Mouse (Mus musculus) hindbrain, postnatal 0 days (tissue): ENCODE measurements around the gene Gm5460. TPM values are rescaled to one million over a fixed set of nuclear protein-coding genes. Genes with fewer than 3 reads are reported as not detected.

ENCODE experiments used
- ATAC-seq: fragments of 200-750 bp; cut with Nextera tagmentation; 2 replicates; pipeline ENCODE4 v1.8.0; 2017; ENCODE audit warnings: mild to moderate bottlenecking, moderate TSS enrichment, moderate library complexity
- DNase-seq: peaks from one replicate; pipeline ENCODE4 v3.0.0-alpha.2; 2015; ENCODE audit warnings: low spot score
- H3K27ac ChIP-seq: fragments of 300-500 bp; sonication (generic); 2 replicates; pipeline ENCODE4 v1.5.1; 2014; ENCODE audit warnings: mild to moderate bottlenecking
- H3K27me3 ChIP-seq: fragments of 300-500 bp; sonication (generic); 2 replicates; pipeline ENCODE4 v1.6.1; 2014; ENCODE audit warnings: low read length, mixed read lengths; ENCODE audit not compliant: insufficient read depth
- H3K36me3 ChIP-seq: fragments of 300-500 bp; sonication (generic); 2 replicates; pipeline ENCODE4 v1.6.1; 2014; ENCODE audit warnings: low read length, mixed read lengths; ENCODE audit not compliant: insufficient read depth
- H3K4me1 ChIP-seq: fragments of 300-500 bp; sonication (generic); 2 replicates; pipeline ENCODE4 v1.6.1; 2014; ENCODE audit warnings: antibody characterized with exemption, low read length, mixed read lengths; ENCODE audit not compliant: insufficient read depth
- H3K4me2 ChIP-seq: fragments of 300-500 bp; sonication (generic); 2 replicates; pipeline ENCODE4 v1.6.1; 2014; ENCODE audit warnings: low read depth, mild to moderate bottlenecking, low read length, moderate library complexity, mixed read lengths
- H3K4me3 ChIP-seq: fragments of 300-500 bp; sonication (generic); 2 replicates; pipeline ENCODE4 v1.5.1; 2014; ENCODE audit warnings: low read length
- H3K9ac ChIP-seq: fragments of 300-500 bp; sonication (generic); replicated peaks from 2 replicates; pipeline ENCODE4 v1.6.1; 2014; ENCODE audit warnings: mild to moderate bottlenecking, low read length, moderate library complexity, mixed read lengths
- H3K9me3 ChIP-seq: fragments of 300-500 bp; sonication (generic); 2 replicates; pipeline ENCODE4 v1.6.1; 2016; ENCODE audit warnings: low read length, mixed read lengths
- CTCF ChIP-seq: IDR thresholded peaks from 2 replicates; pipeline ENCODE4 v1.5.1; 2016; ENCODE audit warnings: antibody characterized with exemption, control low read depth, low read depth
- WGBS: fragments of 180-500 bp; shearing (Covaris S2); extraction: QIAGEN DNeasy Blood & Tissue Kit; methylation state at CpG from one replicate; pipeline ENCODE4 v1.1.7; 2014; 5-methylcytosine and 5-hydroxymethylcytosine counted together
- polyA plus RNA-seq: library from polyadenylated mRNA; unstranded; fragments of >200 nt; fragmentation: Nextera tagmentation; extraction: Ambion mirVana; gene quantifications from 2 replicates; pipeline ENCODE4 v1.2.1, GENCODE M21; 2015
- total RNA-seq: library from RNA; depleted of rRNA; stranded (reverse); fragments of >200 nt; gene quantifications from 2 replicates; pipeline ENCODE4 v1.2.3, GENCODE M21; 2014

The Gm5460 gene
- total and polyA plus RNA-seq, 2 experiments from 2014 or later = not detected

DNA sequence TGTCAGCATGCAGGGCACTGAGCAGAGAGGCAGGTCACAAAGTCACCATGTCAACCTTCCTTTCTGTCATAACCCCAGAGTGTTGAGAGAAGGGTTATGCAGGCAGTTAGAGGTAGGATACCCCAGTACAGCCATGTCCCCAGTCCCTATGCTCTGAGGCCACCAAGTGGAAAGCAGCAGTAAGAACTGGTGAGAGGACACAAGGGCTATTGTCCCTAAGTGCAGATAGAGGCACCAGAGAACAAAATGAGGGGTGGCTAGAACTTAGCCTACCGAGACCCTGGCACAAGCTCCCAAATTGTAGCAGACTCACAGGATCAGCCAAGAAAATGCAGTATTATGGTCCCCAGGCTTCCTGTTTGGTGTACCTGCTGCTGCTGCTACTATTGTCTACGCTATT lies 380 bp downstream of the Gm5460 start:
- H3K27me3 ChIP-seq = no peaks in the 10 kb centered on the region
- TF ChIP-seq CTCF = no peak
- no peak overlapping the region for H3K4me3 ChIP-seq
- DNase-seq (no peak), ATAC-seq (no peak)
- no peak overlapping the region for H3K9ac ChIP-seq
- no peaks in the 10 kb centered on the region for H3K9me3 ChIP-seq
- H3K36me3 ChIP-seq = no peaks in the 10 kb centered on the region
- H3K4me1 ChIP-seq = no peaks in the 10 kb centered on the region
- WGBS = 88% methylated on average over 2 of the region's 2 CpGs
- H3K4me2 ChIP-seq = no peak overlapping the region
- H3K27ac ChIP-seq = no peak overlapping the region

GRCm38 (mm10) chr14:34026710-34027109 lies 10.2 kb downstream of the Gm5460 start:
- H3K4me3 ChIP-seq = no peak overlapping the region
- H3K4me2 ChIP-seq = no peak overlapping the region
- no peaks in the 10 kb centered on the region for H3K36me3 ChIP-seq
- ATAC-seq = no peak
- H3K9me3 ChIP-seq = no peaks in the 10 kb centered on the region
- H3K27me3 ChIP-seq = no peaks in the 10 kb centered on the region
- DNase-seq = no peak
- no peak overlapping the region for H3K9ac ChIP-seq
- no peaks in the 10 kb centered on the region for H3K4me1 ChIP-seq
- no peak overlapping the region for H3K27ac ChIP-seq
- TF ChIP-seq CTCF = no peak
- 79% methylated on average over 2 of the region's 2 CpGs for WGBS

DNA sequence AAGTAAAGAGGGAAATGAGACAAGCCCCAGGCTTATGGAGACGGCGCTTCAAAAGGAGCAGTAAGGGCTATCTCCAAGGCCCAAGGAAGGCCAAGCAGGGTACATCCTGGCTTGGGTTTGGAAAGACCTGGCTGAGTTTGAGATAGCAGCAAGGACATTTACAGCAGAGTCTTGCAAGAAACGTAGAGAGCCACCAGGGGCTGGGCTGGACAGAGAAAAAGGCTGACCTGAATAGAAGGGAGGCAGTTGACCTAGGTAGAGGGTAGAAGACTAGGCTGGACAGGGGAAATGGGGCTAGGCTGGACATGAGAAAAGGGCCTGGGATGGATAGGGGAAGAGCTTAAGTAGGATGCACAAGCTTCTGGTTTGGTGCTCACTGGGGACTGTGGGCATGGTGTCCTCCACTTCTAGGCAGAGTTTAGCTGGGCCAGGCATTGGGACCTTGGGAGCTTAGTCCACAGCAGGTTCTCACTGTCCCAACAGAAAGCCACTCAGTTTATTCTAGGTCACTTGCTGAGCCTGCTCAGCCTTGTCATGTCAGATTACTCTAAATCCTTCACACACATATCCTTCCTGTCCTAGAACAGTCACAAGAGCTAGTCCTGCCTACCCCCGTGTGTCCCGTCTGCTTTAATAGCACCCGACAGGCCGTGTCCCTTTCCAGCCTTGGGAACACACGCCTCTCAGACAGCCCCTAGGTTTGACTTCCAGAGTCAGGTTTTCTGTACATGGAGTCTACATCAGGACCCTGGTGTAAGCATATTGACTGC lies 17.5 kb downstream of the Gm5460 start:
- WGBS = 90% methylated on average over 8 of the region's 8 CpGs

DNA sequence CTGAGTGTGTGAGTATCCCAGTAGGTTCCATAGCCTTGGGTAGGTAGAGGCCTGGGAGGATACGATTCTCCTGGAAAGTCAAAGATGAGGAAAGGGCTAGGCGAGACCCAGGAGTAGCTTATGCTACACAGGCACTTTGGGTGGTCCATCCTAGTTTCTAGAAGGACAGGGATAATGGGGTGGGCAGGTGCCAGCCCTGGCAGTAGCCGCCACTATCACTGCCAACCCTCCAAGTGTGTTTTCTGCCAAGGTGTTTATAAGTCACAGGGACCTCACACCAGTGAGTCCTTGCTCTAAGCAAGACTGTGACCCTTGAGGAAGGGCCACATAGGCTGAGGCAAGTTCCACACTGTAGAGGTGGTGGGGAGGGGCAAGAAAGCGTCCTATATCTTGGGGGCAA lies 24.7 kb downstream of the Gm5460 start:
- Histone ChIP-seq H3K4me2 (no peak overlapping the region), H3K27ac (no peak overlapping the region), H3K4me3 (no peak overlapping the region), H3K9ac (no peak overlapping the region), H3K27me3 (no peaks in the 10 kb centered on the region), H3K4me1 (no peaks in the 10 kb centered on the region), H3K36me3 (no peaks in the 10 kb centered on the region), H3K9me3 (no peaks in the 10 kb centered on the region)
- WGBS = 82% methylated on average over 4 of the region's 4 CpGs
- no peak for TF ChIP-seq CTCF
- DNase-seq (no peak), ATAC-seq (no peak)

More for the DNA sequence above, 17.5 kb downstream of the Gm5460 start:
- no peak overlapping the region for H3K4me2 ChIP-seq
- no peak overlapping the region for H3K27ac ChIP-seq
- DNase-seq = no peak
- no peaks in the 10 kb centered on the region for H3K27me3 ChIP-seq
- H3K9ac ChIP-seq = no peak overlapping the region
- no peaks in the 10 kb centered on the region for H3K9me3 ChIP-seq
- H3K4me1 ChIP-seq = no peaks in the 10 kb centered on the region
- no peak for TF ChIP-seq CTCF
- no peak overlapping the region for H3K4me3 ChIP-seq
- ATAC-seq = no peak
- no peaks in the 10 kb centered on the region for H3K36me3 ChIP-seq

- no peak for TF ChIP-seq CTCF
- H3K27me3 ChIP-seq = no peaks in the 10 kb centered on the region
- no peak overlapping the region for H3K4me2 ChIP-seq
- no peak overlapping the region for H3K9ac ChIP-seq
- no peak overlapping the region for H3K27ac ChIP-seq
- no peak for ATAC-seq
- no peak for DNase-seq
- no peaks in the 10 kb centered on the region for H3K9me3 ChIP-seq
- WGBS = 82% methylated on average over 3 of the region's 3 CpGs
- no peaks in the 10 kb centered on the region for H3K4me1 ChIP-seq
- H3K4me3 ChIP-seq = no peak overlapping the region
- no peaks in the 10 kb centered on the region for H3K36me3 ChIP-seq
Observed at GRCm38 (mm10) chr14:34043341-34043740, 26.8 kb downstream of the Gm5460 start.

DNA sequence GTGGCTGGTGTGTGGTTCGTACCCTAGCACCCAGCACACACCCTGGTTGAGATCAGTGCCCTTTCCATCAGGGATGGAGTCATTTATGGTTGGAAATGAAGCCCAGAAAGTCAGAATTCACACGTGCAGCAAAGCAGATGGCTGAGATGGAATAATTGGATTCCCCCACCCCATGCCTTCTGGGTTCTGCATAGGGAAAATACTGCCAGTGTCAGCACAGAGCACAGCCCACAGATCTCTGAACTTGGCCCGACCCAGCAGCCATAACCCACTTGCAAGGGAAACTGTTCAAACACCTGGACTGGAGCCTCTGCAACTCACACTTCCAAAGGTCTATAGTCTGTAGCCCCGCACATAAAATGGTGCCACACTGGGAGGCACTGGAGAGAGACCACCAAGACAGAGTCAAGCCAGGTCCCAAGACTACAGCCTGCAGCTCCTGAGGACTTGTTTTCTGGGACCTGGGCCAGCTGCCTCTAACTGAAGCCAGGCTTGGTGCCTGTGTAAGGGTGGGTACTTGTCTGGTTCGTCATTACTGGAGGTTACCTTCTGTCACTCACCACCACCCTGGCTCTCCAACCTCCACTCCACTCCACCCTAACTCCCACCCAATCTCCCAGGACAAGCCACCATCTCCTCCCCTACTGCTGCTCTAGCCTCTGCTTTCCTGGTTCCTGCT lies 33.7 kb downstream of the Gm5460 start:
- WGBS = 67% methylated on average over 5 of the region's 5 CpGs
- TF ChIP-seq CTCF = no peak
- Histone ChIP-seq H3K9me3 (no peaks in the 10 kb centered on the region), H3K27me3 (no peaks in the 10 kb centered on the region), H3K9ac (no peak overlapping the region), H3K4me2 (no peak overlapping the region), H3K27ac (no peak overlapping the region), H3K4me3 (no peak overlapping the region), H3K4me1 (no peaks in the 10 kb centered on the region), H3K36me3 (no peaks in the 10 kb centered on the region)
- DNase-seq = peak; percentile 28
- ATAC-seq = 0 out of 2 replicates have a peak, but pooled peaks have one; percentile 38

DNA sequence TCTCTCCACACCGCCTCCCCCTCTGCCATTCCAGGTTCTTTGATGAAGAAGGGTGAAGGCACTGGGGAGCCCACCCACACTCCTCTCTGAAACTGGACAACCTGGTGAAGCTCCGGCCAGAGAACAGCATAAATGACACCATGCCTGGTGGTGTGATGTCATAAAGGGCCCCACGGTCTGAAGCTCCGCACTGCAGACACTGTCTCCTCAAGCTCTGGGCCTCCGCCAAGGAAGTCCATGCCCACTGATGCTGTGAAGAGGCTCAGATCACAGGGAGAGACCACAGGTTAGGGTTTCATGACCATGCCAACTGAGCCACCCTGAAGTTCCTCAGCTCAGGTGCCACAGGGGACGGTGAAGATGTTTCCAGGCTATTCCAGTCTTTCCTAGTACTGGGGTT lies 36.0 kb downstream of the Gm5460 start, which contains the start of gene Antxrl:
TSS of gene Antxrl (plus strand) at position 192 of the 400 bp plus-strand sequence.
- WGBS = 89% methylated on average over 6 of the region's 6 CpGs
- Histone ChIP-seq H3K27ac (no peak within 1 kb of the TSS), H3K4me1 (no peaks in the 10 kb centered on the region), H3K4me2 (no peak within 1 kb of the TSS), H3K4me3 (no peak within 1 kb of the TSS), H3K9me3 (no peaks in the 10 kb centered on the region), H3K27me3 (no peaks in the 10 kb centered on the region), H3K9ac (no peak within 1 kb of the TSS), H3K36me3 (no peaks in the 10 kb centered on the region)
- ATAC-seq = no peak
- no peak for DNase-seq
- no peak for TF ChIP-seq CTCF
